Mouse (Mus musculus) testis, adult 2 months (tissue): ENCODE data around the gene Palm3.

ENCODE experiments used
- CTCF ChIP-seq: fragments of 200-500 bp; IDR thresholded peaks from 2 replicates; pipeline ENCODE4 v1.5.1; 2012; ENCODE audit warnings: low read depth, mild to moderate bottlenecking, inconsistent platforms, low read length, moderate library complexity; ENCODE audit not compliant: control insufficient read depth, insufficient read depth, insufficient replicate concordance
- POLR2A ChIP-seq: fragments of 200-500 bp; IDR thresholded peaks from 2 replicates; pipeline ENCODE4 v1.6.1; 2012; ENCODE audit warnings: low read depth, mild to moderate bottlenecking, inconsistent platforms, low read length, moderate library complexity; ENCODE audit not compliant: control insufficient read depth

DNA sequence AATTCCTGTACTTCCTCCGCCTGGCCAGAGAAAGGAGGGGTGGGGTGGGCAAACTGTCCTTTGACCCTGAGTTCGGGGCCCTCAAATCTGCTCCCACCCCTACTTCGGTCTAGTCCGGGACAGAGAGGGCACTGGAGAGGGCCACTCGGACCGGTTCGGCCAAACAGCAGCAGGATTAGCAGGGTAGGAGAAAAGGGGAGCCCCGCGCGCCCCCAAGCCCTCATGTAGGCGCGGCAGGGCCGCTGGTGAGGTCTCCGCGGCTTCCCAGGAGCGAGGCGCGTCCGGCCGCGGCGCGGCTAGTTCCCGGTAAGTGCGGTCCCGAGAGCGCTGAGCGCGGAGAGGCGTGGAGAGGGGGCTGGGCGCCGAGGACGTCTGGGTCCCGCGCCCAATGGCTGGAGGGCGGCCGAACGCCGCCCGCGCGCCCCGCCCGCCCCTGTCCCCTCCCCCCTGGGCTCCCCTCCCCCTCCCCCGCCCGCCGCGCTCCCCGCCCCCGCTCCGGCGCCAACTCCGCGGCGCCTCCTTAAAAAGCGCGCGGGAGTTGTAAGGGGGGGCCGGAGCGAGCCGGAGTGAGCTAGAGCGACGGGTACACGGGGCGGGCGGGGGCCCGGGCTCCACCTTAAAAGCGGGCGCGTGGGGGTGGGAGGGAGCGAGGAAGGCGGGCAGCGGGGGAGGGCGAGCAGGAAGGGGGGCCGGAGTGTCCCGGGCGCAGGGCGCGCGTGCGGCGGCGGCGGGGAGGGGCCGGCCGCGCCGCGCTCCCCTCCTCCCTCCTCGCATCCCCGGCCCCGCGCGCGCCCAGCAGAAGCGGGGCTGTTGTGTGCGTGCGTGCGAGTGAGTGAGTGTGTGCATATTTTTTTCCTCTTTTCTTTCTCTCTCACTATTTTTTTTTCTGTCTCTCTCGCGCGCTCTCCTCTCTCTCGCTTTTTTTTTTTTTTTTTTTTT is 24.4 kb upstream of the Palm3 start:
- TF ChIP-seq CTCF (no peak), POLR2A (peak; percentile 67)
